Mouse (Mus musculus): ENCODE data around the gene Anks1b.
A peak's percentile ranks its signal among the peaks of the same experiment; 100 is the strongest.

The Anks1b gene

GRCm38 (mm10) chr10:89975431-89975841 lies 102.1 kb downstream of the Anks1b start:
- DNase-seq: no peak

- DNase-seq: no peak
These were observed 103.3 kb downstream of the Anks1b start for GRCm38 (mm10) chr10:89976577-89976976.

- no peak for DNase-seq
These were observed 120.9 kb downstream of the Anks1b start for GRCm38 (mm10) chr10:89994171-89994570.

- DNase-seq: no peak
These were observed 122.5 kb downstream of the Anks1b start for GRCm38 (mm10) chr10:89995621-89996428.

- DNase-seq: no peak
These were observed 130.8 kb downstream of the Anks1b start for GRCm38 (mm10) chr10:90003980-90004729.

GRCm38 (mm10) chr10:90004882-90005281 lies 131.6 kb downstream of the Anks1b start:
- DNase-seq: no peak

- DNase-seq: no peak
These were observed 159.7 kb downstream of the Anks1b start for GRCm38 (mm10) chr10:90033037-90033436.

DNA sequence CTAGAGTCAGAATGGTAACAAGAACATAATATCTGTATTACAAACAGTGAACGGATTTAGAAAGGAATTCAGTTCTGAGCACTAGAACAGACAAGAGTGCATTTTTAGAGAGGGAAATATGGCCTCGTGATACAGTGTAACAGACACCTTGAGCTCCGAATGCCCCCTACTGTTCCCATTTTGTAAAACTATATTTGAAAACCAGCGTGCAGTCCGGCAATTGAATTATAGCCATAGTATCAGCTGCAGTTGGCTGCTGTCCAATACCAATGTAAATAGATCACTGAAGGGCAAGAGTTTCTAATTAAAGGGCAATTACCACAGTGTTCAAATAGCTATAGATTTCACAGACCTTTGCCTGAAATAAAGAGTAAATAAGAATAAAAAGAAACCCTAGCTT lies 170.0 kb downstream of the Anks1b start:
- no peak for DNase-seq

DNA sequence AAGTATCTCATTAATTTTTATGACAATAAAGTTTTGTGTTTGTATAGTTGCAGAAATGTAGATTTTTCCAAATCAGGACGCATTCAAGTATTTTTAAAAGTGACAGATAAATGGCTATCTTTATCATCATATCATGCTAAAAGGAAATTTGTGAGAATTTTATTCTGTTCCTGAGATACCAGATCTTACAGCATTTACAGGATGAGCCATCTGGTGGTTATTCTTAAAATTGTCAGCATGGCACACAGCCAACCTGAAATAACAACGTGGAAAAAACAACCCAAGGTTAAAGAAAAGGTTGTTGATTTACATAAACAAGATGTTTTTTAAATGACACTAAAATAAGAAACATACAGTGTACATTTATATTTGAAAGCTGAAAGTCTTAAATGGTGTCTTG lies 170.5 kb downstream of the Anks1b start:
- peak; percentile 23 for DNase-seq

- DNase-seq: no peak
These were observed 170.9 kb downstream of the Anks1b start for GRCm38 (mm10) chr10:90044229-90044628.

DNA sequence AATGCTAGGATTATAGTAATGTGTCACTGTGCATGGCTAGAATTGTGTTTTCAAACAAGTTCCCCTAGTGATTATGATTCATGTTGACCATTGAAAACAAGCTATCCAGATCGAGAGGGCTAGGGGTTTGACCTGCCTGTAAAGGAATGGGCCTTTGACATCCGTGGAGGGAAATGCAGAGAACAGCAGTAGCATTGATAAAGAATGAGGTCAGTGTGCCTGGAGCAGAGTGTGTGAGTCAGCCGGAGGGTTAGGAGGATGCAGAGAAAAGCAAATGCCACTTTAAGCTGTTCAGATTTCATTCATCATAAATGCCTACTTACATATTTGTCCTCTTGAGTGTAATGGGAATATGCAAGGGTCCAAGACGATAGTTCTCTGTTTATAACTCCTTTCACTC lies 195.3 kb downstream of the Anks1b start:
- no peak for DNase-seq

GRCm38 (mm10) chr10:90077930-90078329 lies 204.6 kb downstream of the Anks1b start:
- DNase-seq: no peak

DNA sequence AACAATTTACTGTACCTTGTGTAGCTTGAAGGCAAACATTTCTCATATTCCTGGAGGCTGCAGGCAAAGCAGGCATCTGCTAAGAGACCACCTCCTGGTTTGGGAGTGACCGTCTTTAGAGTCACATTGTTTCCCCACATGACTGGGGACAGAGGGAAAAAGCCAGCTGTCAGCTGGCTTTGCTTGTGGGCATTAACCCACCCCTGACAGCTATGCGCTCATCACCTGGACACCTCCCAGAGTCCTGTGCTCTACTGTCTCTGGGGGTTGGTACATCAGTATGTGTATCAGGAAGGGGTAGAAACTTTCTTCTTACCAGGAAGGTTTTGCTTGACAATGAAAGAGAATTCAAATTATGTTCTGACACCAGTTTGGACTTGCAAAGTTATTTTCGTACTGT lies 207.8 kb downstream of the Anks1b start:
- DNase-seq: no peak

DNA sequence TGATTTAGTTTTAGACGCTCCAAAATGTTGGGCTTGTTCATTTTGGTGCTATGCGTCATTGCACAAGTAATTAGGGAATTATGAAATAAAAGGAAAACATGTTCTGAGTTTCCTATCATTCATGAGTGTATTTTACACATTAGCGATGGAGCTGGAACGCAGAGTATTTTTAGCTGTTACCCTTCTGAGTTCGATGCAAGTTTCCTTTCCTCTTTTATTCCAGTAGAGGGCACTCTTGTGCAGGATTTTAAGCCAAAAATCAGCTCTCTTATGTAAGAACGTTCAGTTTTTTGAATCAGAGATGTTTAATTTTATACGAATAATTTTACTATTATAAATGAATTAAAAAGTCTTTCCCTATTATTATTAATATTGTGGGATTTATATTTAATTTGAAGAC lies 208.3 kb downstream of the Anks1b start:
- no peak for DNase-seq

DNA sequence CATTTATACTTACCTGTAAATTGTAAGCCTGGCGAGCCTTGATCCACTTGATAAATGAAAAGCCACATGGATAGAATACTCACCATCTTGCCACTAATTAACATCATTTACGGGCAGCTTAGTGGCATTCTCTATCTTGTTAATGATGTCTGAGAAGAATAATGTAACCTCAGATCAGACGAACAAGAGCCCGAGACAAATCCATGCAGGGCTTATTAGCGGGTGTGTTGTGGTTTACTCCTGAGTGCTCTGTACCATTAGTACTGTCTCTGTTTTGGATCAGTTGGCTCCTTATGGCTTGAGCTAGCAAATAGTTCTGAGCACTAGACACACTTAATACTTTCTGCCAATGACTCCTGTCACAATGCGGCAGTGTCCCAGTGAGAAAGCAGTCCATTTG lies 220.6 kb downstream of the Anks1b start:
- no peak for DNase-seq

DNA sequence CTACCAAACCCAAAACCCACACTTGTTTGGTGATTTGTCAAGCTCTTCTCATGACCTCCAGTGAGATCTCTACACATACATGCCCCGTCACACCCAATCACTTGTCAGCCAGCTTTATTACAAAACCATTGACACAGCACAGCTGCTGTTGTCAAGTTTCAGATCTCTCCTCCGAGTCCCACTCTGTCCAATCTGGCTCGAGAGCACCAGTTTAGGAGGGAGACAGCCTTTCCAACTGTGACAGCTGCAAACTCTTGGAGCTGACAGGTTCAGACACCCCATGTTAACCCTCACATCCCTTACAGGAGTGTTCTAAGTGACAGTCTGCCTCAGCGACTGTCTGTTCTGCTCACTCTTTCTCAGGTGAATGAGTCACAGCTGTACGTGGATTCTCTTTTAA lies 239.4 kb downstream of the Anks1b start:
- DNase-seq: no peak

GRCm38 (mm10) chr10:90116867-90117266 lies 243.6 kb downstream of the Anks1b start:
- no peak for DNase-seq

- DNase-seq: no peak
These were observed 244.5 kb downstream of the Anks1b start for GRCm38 (mm10) chr10:90117836-90118235.

DNA sequence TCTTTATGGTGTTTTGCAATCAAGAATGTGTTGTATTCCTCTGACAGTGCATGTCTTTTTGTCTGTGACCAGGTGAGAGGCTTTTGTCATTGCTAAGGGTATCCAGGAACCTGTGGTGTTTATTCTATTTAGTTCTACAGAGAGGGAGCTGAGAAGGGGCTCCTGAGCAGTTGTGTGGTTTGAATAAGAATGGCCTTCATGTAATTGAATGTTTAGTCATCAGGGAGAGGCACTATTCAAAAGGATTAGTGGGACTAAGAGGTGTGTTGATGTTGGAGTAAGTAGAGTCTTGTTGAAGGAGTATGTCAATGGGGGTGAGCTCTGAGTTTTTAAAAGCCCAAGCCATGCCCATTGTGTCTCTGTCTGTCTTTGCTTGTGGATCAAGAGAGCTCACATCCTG lies 264.2 kb downstream of the Anks1b start:
- DNase-seq: no peak

- no peak for DNase-seq
These were observed 267.6 kb downstream of the Anks1b start for GRCm38 (mm10) chr10:90140947-90141346.

DNA sequence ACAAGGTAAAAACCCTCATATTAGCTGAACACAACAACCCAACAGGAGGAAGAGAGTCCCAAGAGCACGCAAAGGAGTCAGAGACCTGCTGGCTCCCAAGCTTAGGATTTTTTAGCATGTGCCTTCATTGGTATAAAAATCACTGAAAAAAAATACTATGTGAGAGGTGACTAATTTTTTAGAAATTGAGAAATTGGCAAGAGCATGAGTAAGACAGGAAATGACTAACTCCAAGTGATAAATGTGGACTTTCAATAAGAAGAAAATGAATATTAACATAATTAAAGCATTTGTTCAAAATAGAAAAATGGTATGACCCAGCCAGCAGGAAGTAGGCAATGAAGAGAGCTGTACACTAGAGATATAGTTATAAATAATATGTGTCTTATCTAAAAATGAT lies 271.1 kb downstream of the Anks1b start:
- DNase-seq: no peak

- no peak for DNase-seq
These were observed 278.2 kb downstream of the Anks1b start for GRCm38 (mm10) chr10:90151510-90151909.

DNA sequence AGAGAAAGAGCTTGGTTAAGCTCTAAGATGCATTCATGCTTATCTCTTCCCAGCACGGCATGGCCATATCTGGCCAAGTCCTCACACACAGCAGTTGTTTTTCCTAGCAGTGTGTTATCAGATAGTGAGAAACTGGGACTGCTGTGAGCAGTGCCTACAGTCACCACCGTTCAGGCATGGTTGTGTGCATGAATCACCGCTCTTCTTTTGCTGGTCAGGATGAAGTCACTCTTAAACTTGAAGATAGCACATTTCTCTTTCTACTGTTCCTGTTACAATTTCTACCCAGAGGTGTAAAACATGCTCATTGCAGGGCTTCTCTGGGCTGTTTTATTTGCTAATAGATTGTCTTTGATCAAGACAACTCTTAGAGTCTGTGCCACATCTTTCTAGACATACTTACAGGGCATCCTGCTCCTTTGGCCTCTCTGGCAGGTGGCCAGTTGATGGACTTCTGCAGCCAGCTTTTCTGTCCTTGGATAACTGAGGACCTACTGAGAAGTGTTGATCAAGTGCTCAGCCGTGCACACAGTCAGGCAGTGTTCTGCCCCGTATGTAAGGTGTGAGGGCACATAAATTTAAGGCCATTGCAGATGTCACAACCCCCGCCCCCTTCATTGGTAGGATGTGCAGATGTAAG lies 296.8 kb downstream of the Anks1b start:
- no peak for DNase-seq

DNA sequence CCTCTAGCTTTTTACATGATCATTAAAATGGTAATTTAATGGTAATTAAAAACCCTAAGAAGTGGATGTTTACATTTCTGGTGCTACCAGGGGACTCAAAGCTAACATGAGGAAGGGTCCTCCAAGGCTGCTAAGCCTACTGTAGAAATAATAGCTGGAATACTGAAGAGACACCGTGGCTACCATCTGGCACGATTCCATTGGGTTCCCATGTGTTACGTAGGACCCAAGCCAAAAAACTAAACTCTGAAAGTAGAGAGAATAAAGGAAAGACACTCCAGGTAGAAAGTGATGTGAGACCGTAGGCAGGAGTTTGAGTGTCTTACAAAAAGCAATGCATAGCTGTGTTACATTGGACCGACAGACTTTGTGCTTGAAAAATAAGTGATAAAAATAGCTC lies 317.1 kb downstream of the Anks1b start:
- no peak for DNase-seq

Measured in right cerebral cortex, postnatal 14 days (tissue).